Mouse (Mus musculus) E14TG2a.4 (cell line): ENCODE measurements around the gene Irx5.
A peak's percentile ranks its signal among the peaks of the same experiment; 100 is the strongest.

Experiments used
- H3K27me3 ChIP-seq: 2 replicates; pipeline ENCODE4 v1.6.1; 2014; ENCODE audit warnings: low read length, control low read depth; ENCODE audit not compliant: insufficient read depth
- H3K36me3 ChIP-seq: 2 replicates; pipeline ENCODE4 v1.6.1; 2014; ENCODE audit warnings: low read length, control low read depth; ENCODE audit not compliant: insufficient read depth
- H3K4me1 ChIP-seq: replicated peaks from 2 replicates; pipeline ENCODE4 v1.6.1; 2014; ENCODE audit warnings: low read depth, low read length, control low read depth
- H3K4me3 ChIP-seq: replicated peaks from 2 replicates; pipeline ENCODE4 v1.5.1; 2014; ENCODE audit warnings: mild to moderate bottlenecking, low read length
- H3K9me3 ChIP-seq: 2 replicates; pipeline ENCODE4 v1.6.1; 2014; ENCODE audit warnings: low read length, control low read depth
- CTCF ChIP-seq: conservative IDR thresholded peaks from 2 replicates; pipeline ENCODE4 v1.5.1; 2014; ENCODE audit warnings: low read length
- NANOG ChIP-seq: IDR thresholded peaks from 2 replicates; pipeline ENCODE4 v1.6.1; 2014; ENCODE audit warnings: borderline replicate concordance, low read length, mixed read lengths
- POU5F1 ChIP-seq: IDR thresholded peaks from 2 replicates; pipeline ENCODE4 v1.6.1; 2014; ENCODE audit warnings: low read length, borderline replicate concordance

Irx5 gene

GRCm38 (mm10) chr8:92357398-92357981 is at the start of gene Irx5:
TSS of gene Irx5 (plus strand) at chr8:92357625.
- Histone ChIP-seq H3K27me3 (peaks cover 56% of the 10 kb centered on the region), H3K4me1 (peaks cover 47% of the 10 kb centered on the region), H3K9me3 (no peaks in the 10 kb centered on the region), H3K36me3 (no peaks in the 10 kb centered on the region), H3K4me3 (peak within 1 kb of the TSS; percentile 84)
- no peak for TF ChIP-seq CTCF
- TF ChIP-seq NANOG: no peak
- no peak for TF ChIP-seq POU5F1

GRCm38 (mm10) chr8:92312178-92312577 is 45.2 kb upstream of the Irx5 start:
- Histone ChIP-seq H3K4me3 (no peak overlapping the region), H3K36me3 (no peaks in the 10 kb centered on the region), H3K9me3 (0 out of 2 replicates have a peak, but pooled peaks cover 5% of the 10 kb centered on the region), H3K4me1 (peaks cover 9% of the 10 kb centered on the region), H3K27me3 (no peaks in the 10 kb centered on the region)
- TF ChIP-seq POU5F1: no peak
- no peak for TF ChIP-seq CTCF
- TF ChIP-seq NANOG: no peak

GRCm38 (mm10) chr8:92313707-92314106 is 43.7 kb upstream of the Irx5 start:
- no peaks in the 10 kb centered on the region for H3K36me3 ChIP-seq
- H3K4me1 ChIP-seq: peaks cover 9% of the 10 kb centered on the region
- TF ChIP-seq CTCF (no peak), NANOG (no peak), POU5F1 (no peak)
- no peak overlapping the region for H3K4me3 ChIP-seq
- no peaks in the 10 kb centered on the region for H3K27me3 ChIP-seq
- 0 out of 2 replicates have a peak, but pooled peaks cover 5% of the 10 kb centered on the region for H3K9me3 ChIP-seq

GRCm38 (mm10) chr8:92323751-92324150 is 33.7 kb upstream of the Irx5 start:
- Histone ChIP-seq H3K4me3 (no peak overlapping the region), H3K27me3 (no peaks in the 10 kb centered on the region), H3K36me3 (no peaks in the 10 kb centered on the region), H3K4me1 (no peaks in the 10 kb centered on the region), H3K9me3 (no peaks in the 10 kb centered on the region)
- TF ChIP-seq POU5F1 (no peak), CTCF (no peak), NANOG (no peak)

GRCm38 (mm10) chr8:92327176-92327575 is 30.2 kb upstream of the Irx5 start:
- H3K36me3 ChIP-seq: no peaks in the 10 kb centered on the region
- H3K4me1 ChIP-seq: no peaks in the 10 kb centered on the region
- no peaks in the 10 kb centered on the region for H3K27me3 ChIP-seq
- TF ChIP-seq CTCF (peak; percentile 50), NANOG (no peak)
- no peak overlapping the region for H3K4me3 ChIP-seq
- H3K9me3 ChIP-seq: no peaks in the 10 kb centered on the region

GRCm38 (mm10) chr8:92329273-92329672 is 28.2 kb upstream of the Irx5 start:
- H3K4me3 ChIP-seq: no peak overlapping the region
- TF ChIP-seq NANOG (no peak), CTCF (no peak), POU5F1 (no peak)
- no peaks in the 10 kb centered on the region for H3K36me3 ChIP-seq
- H3K9me3 ChIP-seq: no peaks in the 10 kb centered on the region
- H3K27me3 ChIP-seq: no peaks in the 10 kb centered on the region
- H3K4me1 ChIP-seq: peaks cover 5% of the 10 kb centered on the region

GRCm38 (mm10) chr8:92331811-92332210 is 25.6 kb upstream of the Irx5 start:
- H3K9me3 ChIP-seq: no peaks in the 10 kb centered on the region
- H3K27me3 ChIP-seq: no peaks in the 10 kb centered on the region
- peaks cover 11% of the 10 kb centered on the region; the same call in 1 of the 2 replicates for H3K36me3 ChIP-seq
- TF ChIP-seq NANOG (no peak), POU5F1 (no peak), CTCF (no peak)
- peaks cover 5% of the 10 kb centered on the region for H3K4me1 ChIP-seq
- no peak overlapping the region for H3K4me3 ChIP-seq

- Histone ChIP-seq H3K4me1 (peaks cover 5% of the 10 kb centered on the region), H3K27me3 (no peaks in the 10 kb centered on the region), H3K4me3 (no peak overlapping the region), H3K36me3 (peaks cover 16% of the 10 kb centered on the region), H3K9me3 (no peaks in the 10 kb centered on the region)
- TF ChIP-seq NANOG: no peak
- TF ChIP-seq CTCF: no peak
- no peak for TF ChIP-seq POU5F1
Measured at GRCm38 (mm10) chr8:92333406-92333805, 24.0 kb upstream of the Irx5 start.

- Histone ChIP-seq H3K36me3 (peaks cover 26% of the 10 kb centered on the region), H3K9me3 (no peaks in the 10 kb centered on the region), H3K4me1 (peaks cover 5% of the 10 kb centered on the region), H3K27me3 (no peaks in the 10 kb centered on the region), H3K4me3 (no peak overlapping the region)
- no peak for TF ChIP-seq NANOG
- no peak for TF ChIP-seq CTCF
Measured at GRCm38 (mm10) chr8:92335079-92335478, 22.3 kb upstream of the Irx5 start.
